Mouse (Mus musculus) kidney, adult 18-20 months (tissue): ENCODE results near the gene Usf2.
A peak's percentile ranks its signal among the peaks of the same experiment; 100 is the strongest.

Experiments
- DNase-seq: peaks from one replicate; pipeline ENCODE4 v3.0.0; 2021

Usf2 gene

GRCm38 (mm10) chr7:30914732-30915131 lies 41.9 kb downstream of the Usf2 start, which contains the start of gene Mag:
Gene Mag (minus strand): TSS chr7:30914873.
- no peak for DNase-seq

GRCm38 (mm10) chr7:30909773-30910172 lies 46.8 kb downstream of the Usf2 start:
- DNase-seq: no peak

- no peak for DNase-seq
These were observed 47.6 kb downstream of the Usf2 start for GRCm38 (mm10) chr7:30908992-30909431.

GRCm38 (mm10) chr7:30908277-30908991 lies 48.2 kb downstream of the Usf2 start:
- DNase-seq: no peak

- DNase-seq: peak; percentile 15
These were observed 52.6 kb downstream of the Usf2 start for GRCm38 (mm10) chr7:30904042-30904441.
